Mouse (Mus musculus): ENCODE measurements around the gene Arl6ip1.

DNA sequence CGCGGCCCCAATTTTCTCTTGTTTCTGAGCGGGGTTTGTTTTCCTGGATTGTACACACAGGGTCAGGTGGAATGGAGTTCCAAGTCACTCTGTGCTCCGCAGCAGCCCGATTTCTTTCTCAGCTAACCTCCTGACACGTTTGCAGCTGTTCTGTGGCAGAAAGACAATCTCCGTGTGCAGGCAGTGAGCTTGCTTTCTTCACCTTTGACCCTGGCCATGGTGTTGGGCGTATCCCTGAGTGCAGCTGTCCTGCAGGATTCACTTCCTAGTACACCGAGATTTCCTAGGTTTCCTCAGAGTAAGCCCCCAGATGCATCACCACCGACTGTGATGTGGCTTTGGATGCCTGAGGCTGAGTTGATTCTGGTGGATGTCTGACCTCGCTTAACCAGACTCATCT, 5.7 kb upstream of the Arl6ip1 start:
- TF ChIP-seq POLR2A (IDR thresholded peaks at IDR 0.05; ENCODE audit: low read depth, low read length): no peak
- no peak for TF ChIP-seq CTCF (IDR thresholded peaks at IDR 0.05; ENCODE audit: extremely low read depth, insufficient read depth, insufficient read length, insufficient replicate concordance)
